Mouse (Mus musculus) testis, adult 2 months (tissue): ENCODE measurements around the gene Smarca4. TPM values are rescaled to one million over a fixed set of nuclear protein-coding genes. Genes with fewer than 3 reads are reported as not detected.

Source experiments
- H3K27ac ChIP-seq: fragments of 200-500 bp; 2 replicates; pipeline ENCODE4 v1.5.1; 2012; ENCODE audit warnings: low read depth, low read length; ENCODE audit not compliant: control insufficient read depth, insufficient read depth
- H3K27me3 ChIP-seq: fragments of 200-500 bp; 2 replicates; pipeline ENCODE4 v1.6.1; 2012; ENCODE audit warnings: mild to moderate bottlenecking, low read length, moderate library complexity; ENCODE audit not compliant: control insufficient read depth, insufficient read depth
- H3K36me3 ChIP-seq: fragments of 200-500 bp; 2 replicates; pipeline ENCODE4 v1.6.1; 2012; ENCODE audit warnings: mild to moderate bottlenecking, low read length; ENCODE audit not compliant: control insufficient read depth, insufficient read depth
- H3K4me1 ChIP-seq: fragments of 200-500 bp; 2 replicates; pipeline ENCODE4 v1.6.1; 2012; ENCODE audit warnings: low read length; ENCODE audit not compliant: control insufficient read depth, insufficient read depth
- H3K4me3 ChIP-seq: fragments of 200-500 bp; 2 replicates; pipeline ENCODE4 v1.5.1; 2012; ENCODE audit warnings: low read depth, mild to moderate bottlenecking, low read length, moderate library complexity, mixed read lengths; ENCODE audit not compliant: control insufficient read depth
- CTCF ChIP-seq: fragments of 200-500 bp; IDR thresholded peaks from 2 replicates; pipeline ENCODE4 v1.5.1; 2012; ENCODE audit warnings: low read depth, mild to moderate bottlenecking, inconsistent platforms, low read length, moderate library complexity; ENCODE audit not compliant: control insufficient read depth, insufficient read depth, insufficient replicate concordance
- POLR2A ChIP-seq: fragments of 200-500 bp; IDR thresholded peaks from 2 replicates; pipeline ENCODE4 v1.6.1; 2012; ENCODE audit warnings: low read depth, mild to moderate bottlenecking, inconsistent platforms, low read length, moderate library complexity; ENCODE audit not compliant: control insufficient read depth
- polyA plus RNA-seq: library from polyadenylated mRNA; depleted of rRNA; stranded (reverse); fragments of >200 nt; gene quantifications from 2 replicates; pipeline ENCODE4 v1.2.3, GENCODE M21; 2012

The Smarca4 gene
- polyA plus RNA-seq, 1 experiment: 44.4 TPM

GRCm38 (mm10) chr9:21578226-21578625 is 37.7 kb upstream of the Smarca4 start:
- Histone ChIP-seq H3K4me1 (no peaks in the 10 kb centered on the region; the same call in 1 of the 2 replicates), H3K36me3 (no peaks in the 10 kb centered on the region; the same call in 1 of the 2 replicates), H3K4me3 (no peak overlapping the region), H3K27ac (no peak overlapping the region), H3K27me3 (no peaks in the 10 kb centered on the region)
- TF ChIP-seq CTCF (no peak), POLR2A (no peak)

- TF ChIP-seq POLR2A: no peak
- H3K36me3 ChIP-seq: peaks cover 4% of the 10 kb centered on the region
Measured at GRCm38 (mm10) chr9:21585401-21585800, 30.6 kb upstream of the Smarca4 start.

DNA sequence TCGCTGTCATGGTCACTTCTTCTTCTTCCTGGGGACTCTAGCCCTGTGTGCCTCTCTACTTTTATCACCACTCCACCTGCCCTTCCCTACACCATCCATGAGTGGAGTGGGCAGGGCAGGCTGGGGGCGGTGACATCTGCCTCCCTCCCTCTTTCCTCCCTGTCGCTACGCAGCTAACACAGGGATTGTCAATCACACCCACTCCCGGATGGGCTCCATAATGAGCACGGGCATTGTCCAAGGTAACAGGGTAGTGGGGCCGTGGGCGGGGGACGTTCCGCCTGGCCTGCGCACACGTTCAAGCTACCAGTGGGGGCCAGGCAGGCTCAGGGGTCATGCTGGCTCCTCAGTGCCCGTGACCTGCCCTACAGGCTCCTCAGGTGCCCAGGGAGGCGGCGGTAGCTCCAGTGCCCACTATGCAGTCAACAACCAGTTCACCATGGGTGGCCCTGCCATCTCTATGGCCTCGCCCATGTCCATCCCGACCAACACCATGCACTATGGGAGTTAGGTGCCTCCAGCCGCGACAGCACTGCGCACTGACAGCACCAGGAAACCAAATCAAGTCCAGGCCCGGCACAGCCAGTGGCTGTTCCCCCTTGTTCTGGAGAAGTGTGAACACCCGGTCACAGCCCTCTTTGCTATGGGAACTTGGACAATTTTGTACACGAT is 28.2 kb upstream of the Smarca4 start:
- no peak overlapping the region for H3K27ac ChIP-seq
- H3K36me3 ChIP-seq: peaks cover 4% of the 10 kb centered on the region
- H3K4me1 ChIP-seq: peaks cover 6% of the 10 kb centered on the region
- no peak for TF ChIP-seq POLR2A
- no peak for TF ChIP-seq CTCF
- no peak overlapping the region for H3K4me3 ChIP-seq
- no peaks in the 10 kb centered on the region for H3K27me3 ChIP-seq

More at GRCm38 (mm10) chr9:21585401-21585800, 30.6 kb upstream of the Smarca4 start:
- H3K4me1 ChIP-seq: no peaks in the 10 kb centered on the region
- no peak overlapping the region for H3K27ac ChIP-seq
- no peaks in the 10 kb centered on the region for H3K27me3 ChIP-seq
- H3K4me3 ChIP-seq: no peak overlapping the region

GRCm38 (mm10) chr9:21588350-21588749 is 27.6 kb upstream of the Smarca4 start:
- peaks cover 4% of the 10 kb centered on the region for H3K36me3 ChIP-seq
- TF ChIP-seq POLR2A (no peak), CTCF (no peak)

GRCm38 (mm10) chr9:21589538-21589937 is 26.4 kb upstream of the Smarca4 start:
- no peak overlapping the region for H3K27ac ChIP-seq
- H3K4me3 ChIP-seq: no peak overlapping the region
- H3K36me3 ChIP-seq: peaks cover 4% of the 10 kb centered on the region
- TF ChIP-seq CTCF: no peak
- peaks cover 9% of the 10 kb centered on the region for H3K4me1 ChIP-seq
- H3K27me3 ChIP-seq: no peaks in the 10 kb centered on the region

More at GRCm38 (mm10) chr9:21588350-21588749, 27.6 kb upstream of the Smarca4 start:
- Histone ChIP-seq H3K27me3 (no peaks in the 10 kb centered on the region), H3K4me1 (peaks cover 6% of the 10 kb centered on the region), H3K27ac (no peak overlapping the region), H3K4me3 (no peak overlapping the region)

- no peaks in the 10 kb centered on the region for H3K27me3 ChIP-seq
- no peak overlapping the region for H3K27ac ChIP-seq
- H3K4me3 ChIP-seq: no peak overlapping the region
- peaks cover 4% of the 10 kb centered on the region for H3K36me3 ChIP-seq
- TF ChIP-seq POLR2A: no peak
- TF ChIP-seq CTCF: no peak
- peaks cover 9% of the 10 kb centered on the region for H3K4me1 ChIP-seq
Measured at GRCm38 (mm10) chr9:21591127-21591830, 24.7 kb upstream of the Smarca4 start.

GRCm38 (mm10) chr9:21591831-21592702 is 23.9 kb upstream of the Smarca4 start:
- H3K4me3 ChIP-seq: peak overlapping the region; percentile 98
- H3K27ac ChIP-seq: peak overlapping the region; percentile 95
- no peak for TF ChIP-seq CTCF
- no peak for TF ChIP-seq POLR2A
- no peaks in the 10 kb centered on the region for H3K27me3 ChIP-seq
- peaks cover 4% of the 10 kb centered on the region for H3K36me3 ChIP-seq
- H3K4me1 ChIP-seq: peaks cover 9% of the 10 kb centered on the region
